Mouse (Mus musculus) erythroblast, embryonic 14.5 days (primary cell): ENCODE data around the gene Zfp618.

Experiments
- GATA1 ChIP-seq: IDR thresholded peaks from 2 replicates; pipeline ENCODE4 v1.6.1; 2012; ENCODE audit warnings: low read length, inconsistent platforms, mixed read lengths
- TAL1 ChIP-seq: IDR thresholded peaks from 3 replicates; pipeline ENCODE4 v1.6.1; 2012; ENCODE audit warnings: low read length, inconsistent platforms, mixed read lengths

DNA sequence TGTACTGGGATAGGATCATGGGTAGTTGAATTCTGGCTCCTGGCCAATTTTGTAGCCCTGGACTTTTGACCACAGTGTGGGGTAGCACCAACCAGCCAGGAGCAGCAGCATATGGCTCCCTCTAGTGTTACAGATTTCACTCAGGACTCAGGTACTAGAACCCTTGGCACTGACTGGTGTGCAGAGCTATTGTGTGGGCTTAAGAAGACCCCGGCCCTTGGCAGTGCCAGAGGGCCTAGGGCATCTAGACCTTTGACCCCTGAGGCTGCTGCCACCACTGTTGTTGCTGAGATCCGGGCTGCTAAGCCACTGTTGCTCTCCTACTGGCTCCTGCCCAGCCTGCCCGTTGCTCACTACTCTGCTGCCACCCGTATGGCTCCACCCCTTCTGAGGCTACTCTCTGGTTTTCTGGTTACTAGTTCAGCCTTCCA is 54.1 kb downstream of the Zfp618 start:
- TF ChIP-seq TAL1 (no peak), GATA1 (no peak)
